Mouse (Mus musculus) bone marrow, adult 2 months (tissue): ENCODE results near the gene Rbms2.

Experiments
- CTCF ChIP-seq: fragments of 200-500 bp; IDR thresholded peaks from 2 replicates; pipeline ENCODE4 v1.5.1; 2011; ENCODE audit warnings: low read length, control low read depth; ENCODE audit not compliant: control insufficient read depth, insufficient read depth
- POLR2A ChIP-seq: fragments of 200-500 bp; IDR thresholded peaks from 2 replicates; pipeline ENCODE4 v1.6.1; 2011; ENCODE audit warnings: low read depth, mild to moderate bottlenecking, control low read depth, low read length, borderline replicate concordance; ENCODE audit not compliant: control insufficient read depth

DNA sequence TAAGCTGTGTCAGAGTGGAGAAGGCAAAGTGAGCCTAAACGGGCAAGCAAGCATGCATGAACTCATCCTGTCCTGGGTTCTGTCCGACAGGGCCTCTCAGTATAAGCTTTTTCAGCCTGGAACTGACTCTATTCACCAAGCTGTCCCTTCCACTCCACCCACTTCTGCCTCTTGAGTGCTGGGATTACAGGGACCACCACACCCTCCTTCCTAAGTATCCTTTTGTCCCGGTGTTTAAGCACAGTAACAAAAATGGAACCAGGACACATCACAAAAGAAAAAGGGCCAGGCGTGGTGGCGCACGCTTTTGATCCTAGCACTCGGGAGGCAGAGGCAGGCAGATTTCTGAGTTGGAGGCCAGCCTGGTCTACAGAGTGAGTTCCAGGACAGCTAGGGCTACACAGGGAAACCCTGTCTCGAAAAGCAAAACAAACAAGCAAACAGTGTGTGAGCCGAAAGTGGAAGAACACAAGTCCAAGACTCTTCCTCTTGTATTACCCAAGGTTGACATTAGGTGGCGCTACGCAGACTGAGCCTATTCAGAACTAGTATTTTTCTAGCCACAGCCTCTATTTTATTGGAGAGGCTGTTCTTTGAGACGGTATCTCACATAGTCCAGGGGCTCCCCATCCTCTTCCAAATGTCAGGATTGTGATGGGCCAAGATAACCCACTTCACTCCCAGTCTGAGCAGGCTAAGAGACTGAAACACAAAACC, 39.7 kb downstream of the Rbms2 start:
- TF ChIP-seq CTCF (0 out of 2 replicates have a peak, but pooled peaks have one; percentile 4), POLR2A (no peak)
